Mouse (Mus musculus): ENCODE measurements around the gene A430089I19Rik.
"Not testable (repeated sequence)": the region's sequence is repeated elsewhere in the genome, so short reads cannot be mapped to it uniquely, and the experiment has no call there.

Gene A430089I19Rik

GRCm38 (mm10) chr5:94306696-94307095, at the start of gene A430089I19Rik:
A430089I19Rik (minus strand) TSS chr5:94306796.
- not testable (repeated sequence) for DNase-seq (ENCODE audit: low spot score in 2 of 2)

- not testable (repeated sequence) for DNase-seq (ENCODE audit: low spot score in 2 of 2)
Measured at GRCm38 (mm10) chr5:94339449-94339848, 32.9 kb upstream of the A430089I19Rik start, which contains the start of gene AA792892. AA792892 (plus strand) TSS chr5:94339749.

GRCm38 (mm10) chr5:94314135-94314534, 7.5 kb upstream of the A430089I19Rik start, which contains the start of gene Gm6502:
Gm6502 (plus strand) TSS chr5:94314435.
- not testable (repeated sequence) for DNase-seq (ENCODE audit: low spot score in 2 of 2)

Data from cerebellum, postnatal 4 days (tissue).